Mouse (Mus musculus) right cerebral cortex, adult 2 months (tissue): Measurements from ENCODE around the gene Lsamp.
A peak's percentile ranks its signal among the peaks of the same experiment; 100 is the strongest.
"Not testable (repeated sequence)": the region's sequence is repeated elsewhere in the genome, so short reads cannot be mapped to it uniquely, and the experiment has no call there.

Source experiments
- DNase-seq, 2 experiments: peaks; one replicate each; pipeline ENCODE4 v3.0.0; 2021 to 2022; ENCODE audit warnings: low spot score in 2 of 2

Lsamp gene

DNA sequence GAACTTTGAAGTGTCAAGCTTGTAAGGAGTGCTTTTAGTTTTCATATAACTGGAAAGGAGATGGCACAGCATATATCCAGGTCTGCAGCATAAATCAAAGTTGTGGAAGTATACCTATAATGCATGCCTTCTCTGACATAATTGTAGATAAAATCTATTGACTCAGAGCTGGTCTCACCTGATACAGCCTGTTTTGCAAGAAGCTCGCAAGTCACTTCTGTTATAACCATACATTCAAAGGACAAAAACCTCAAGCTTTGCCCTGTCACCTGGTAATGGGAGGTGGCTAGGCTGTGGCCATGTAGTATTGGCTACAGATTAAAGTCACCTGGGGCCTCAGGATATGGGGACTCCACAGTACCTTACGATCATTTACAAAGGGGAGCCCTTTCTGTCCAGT is 507.4 kb downstream of the Lsamp start:
- no peak for DNase-seq

DNA sequence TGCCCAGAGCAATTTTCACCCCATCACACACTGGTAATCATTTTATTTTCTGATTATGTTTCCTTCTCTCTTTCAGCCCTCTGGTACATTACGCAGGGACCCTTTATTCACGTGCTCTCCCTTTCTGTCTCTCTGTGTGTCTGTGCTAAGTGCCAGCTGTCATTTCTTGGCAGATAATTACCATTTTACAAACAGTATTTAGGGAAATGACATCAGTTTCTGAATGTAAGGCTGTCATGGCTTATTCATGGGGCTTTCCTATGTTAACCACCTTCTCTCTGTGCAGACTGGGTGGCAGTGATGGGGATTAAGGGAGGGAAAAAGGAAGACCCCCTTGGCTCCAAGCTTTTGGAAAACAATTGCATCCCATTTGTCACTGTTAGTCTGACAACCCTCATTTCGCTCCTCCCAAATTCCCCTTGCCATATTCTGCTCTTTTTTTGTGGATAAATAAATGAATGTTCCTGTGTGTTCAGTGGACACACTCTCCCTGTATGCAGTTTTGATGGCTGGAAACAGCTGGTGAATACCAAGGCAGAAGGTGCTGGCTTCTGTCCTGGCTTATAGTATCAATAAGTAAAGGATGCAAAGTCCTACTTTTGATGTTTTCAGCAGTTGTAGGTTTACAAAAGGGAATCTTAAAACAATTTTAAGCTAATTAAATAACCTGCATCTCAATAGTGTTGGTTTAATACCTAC is 520.2 kb downstream of the Lsamp start:
- no peak for DNase-seq

DNA sequence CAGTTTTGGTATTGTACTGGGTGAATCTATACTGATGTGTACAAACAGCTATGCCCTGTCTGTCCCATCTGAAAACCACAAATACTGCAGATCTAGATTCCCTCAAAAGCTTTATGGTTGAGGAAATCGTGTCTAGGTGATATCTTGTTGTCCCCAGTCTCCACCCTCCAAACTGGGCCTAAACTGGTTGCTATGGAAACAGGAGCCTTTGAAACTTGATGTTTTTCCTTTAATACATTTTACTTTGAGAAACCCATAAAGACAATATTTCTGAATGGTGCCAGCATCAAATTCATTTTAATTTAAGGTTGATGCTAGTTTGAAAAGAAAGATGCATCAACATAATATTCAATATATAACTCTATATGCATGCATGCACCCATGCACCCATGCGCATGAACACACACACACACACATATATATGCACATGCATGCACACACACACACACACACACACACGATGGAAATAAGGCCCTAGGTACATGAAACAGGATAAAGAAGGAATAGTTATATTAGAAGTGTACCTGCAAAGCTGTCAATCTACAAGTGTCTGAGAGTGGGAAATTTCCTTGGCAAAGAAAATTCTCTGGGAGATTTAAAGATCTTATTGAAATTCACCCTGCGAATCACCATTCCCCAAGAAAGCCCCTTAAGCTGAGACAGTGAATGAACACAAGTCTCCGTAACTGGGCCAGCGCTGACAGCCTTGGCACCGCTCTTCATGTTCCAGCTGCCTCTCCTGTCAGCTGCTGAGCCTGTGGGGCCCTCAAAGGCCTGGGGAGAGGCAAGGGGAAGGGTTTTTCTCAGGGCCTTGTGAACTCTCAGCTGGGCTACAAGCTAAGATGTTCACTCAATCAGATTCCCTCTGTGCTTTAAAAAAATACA is 525.2 kb downstream of the Lsamp start:
- DNase-seq, result peak; percentile 12 to 41

DNA sequence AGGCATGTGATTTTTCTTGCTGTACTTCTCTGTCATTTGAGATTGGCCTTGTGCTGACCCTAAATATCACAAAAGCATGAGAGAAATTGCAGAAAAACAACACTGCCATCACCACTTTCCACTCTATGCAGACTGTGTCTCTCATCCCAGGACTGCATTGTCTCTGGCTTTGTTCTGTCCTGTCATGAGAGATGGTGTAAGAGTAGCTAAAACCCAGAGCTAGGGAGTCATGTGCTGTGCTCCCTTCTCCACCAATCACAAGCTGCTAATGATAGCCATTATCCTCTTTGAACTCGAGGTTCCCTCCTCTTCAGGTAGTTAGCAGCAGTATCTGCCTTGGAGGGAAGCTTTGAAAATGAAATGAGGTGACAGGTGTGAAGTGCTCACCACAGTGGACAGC is 552.6 kb downstream of the Lsamp start:
- DNase-seq, result no peak

DNA sequence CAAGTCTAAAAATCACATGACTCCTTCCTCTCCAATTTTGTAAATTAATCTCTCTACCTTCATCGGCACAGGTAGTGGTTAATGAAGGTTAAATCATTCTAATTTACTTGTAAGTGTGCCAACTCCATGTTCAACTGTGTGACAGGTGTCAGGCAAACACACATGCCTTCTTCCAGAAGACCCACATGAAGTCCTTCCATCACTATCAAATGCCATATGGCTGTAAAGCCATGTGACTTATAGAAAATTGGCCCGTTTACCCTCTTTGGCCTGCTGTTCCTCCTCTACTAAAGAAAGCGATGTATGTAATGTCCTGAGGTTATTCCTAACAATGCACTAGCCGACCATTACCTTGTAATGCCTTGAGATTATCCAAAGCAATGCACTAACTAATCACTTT is 565.5 kb downstream of the Lsamp start:
- DNase-seq, result no peak

DNA sequence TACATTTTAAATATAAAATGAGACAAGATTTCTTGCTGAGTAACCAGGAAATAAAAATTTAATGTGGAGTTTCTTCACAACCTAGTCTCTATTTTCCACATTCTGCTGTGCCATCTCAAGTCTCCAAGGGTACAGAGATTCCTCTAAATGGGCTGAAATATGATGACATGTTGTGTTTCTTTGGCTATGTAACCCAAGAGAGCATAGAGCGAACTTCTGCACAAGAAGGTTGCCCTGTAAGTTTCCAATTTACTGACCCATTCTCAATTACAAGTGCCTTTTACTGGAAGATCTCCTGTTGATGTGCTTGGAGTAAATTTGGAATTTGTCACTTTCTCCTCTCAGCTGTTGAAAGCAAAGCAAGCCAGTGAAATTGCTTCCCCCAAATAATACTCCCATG is 571.4 kb downstream of the Lsamp start:
- no peak for DNase-seq

DNA sequence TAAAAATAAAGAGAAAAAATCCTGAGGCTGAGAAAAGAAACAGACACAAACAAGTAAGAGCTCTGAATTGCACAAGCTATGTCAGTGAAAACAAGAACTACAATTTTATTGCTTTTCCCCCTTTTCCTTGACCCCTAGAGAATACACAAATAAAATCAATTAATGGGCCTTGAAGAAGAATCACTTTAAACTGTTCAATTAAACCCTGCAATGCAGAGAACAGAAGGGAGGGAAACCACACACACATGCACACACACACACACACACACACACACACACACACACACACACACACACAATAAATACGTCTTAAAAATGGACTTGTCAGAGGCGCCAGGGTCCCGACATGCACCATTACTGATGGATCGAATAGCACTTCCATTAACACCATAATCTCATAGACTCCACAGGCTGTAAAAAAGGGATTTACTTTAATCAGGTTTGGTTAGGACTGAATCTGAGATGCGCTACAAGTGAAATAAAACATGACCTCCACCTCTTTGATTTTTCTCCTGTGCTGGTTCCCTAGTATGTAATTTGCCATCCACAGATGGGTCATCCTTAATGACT is 573.6 kb downstream of the Lsamp start:
- no peak for DNase-seq

DNA sequence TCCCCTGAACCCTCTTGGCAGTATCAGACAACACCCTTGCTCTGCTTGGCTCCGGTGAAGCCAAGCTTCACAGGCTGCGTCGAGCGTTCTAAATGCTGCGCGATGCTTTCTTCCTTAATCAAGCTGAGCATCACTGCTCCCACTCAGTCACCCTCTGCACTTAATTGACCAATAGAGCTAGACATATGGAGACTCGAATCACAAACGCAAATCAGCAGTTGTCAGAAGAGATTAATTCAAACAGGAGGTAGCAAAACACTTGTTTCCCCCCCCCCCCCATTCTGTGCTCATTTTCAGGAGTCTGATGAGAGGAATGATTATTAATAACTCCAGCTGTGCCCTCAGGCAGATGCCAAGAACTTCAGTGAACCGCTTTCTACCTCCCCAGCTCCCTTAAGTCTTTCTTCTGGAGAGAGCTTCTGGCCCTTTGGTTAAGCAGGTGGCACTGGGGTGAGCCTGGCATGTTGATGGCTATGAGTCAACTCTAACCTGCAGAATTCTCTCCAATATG is 583.3 kb downstream of the Lsamp start:
- DNase-seq, result no peak

DNA sequence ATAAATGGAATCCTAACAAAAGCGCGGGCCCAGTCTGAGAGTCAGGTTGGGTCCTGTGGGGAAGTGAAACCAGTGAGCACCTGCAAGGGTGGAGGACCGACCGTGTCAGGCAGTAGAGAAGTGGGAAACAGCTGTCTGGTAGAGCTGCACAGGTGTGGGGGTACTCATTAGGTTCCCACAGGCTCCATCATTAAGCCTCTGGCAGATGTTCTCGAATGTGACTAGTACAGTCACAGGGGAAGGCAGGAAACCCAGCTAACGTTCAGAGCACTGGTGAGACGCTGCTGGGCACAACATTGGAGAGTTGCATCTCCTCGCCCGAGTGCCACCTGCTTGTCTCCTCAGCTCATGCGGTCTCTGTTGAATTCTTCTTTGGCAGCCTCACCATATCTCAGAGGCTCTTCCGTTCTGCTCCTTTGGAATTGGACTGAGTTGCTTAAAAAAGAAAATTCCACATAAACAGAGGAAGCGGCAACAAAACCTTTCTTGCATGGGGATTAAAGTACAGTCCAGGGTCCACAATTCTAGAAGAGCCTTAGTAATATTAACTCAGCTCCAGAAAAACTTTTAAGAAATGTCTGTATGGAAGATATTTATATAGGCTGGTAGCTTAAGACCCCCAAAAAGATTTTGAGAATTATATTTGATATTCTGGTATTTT is 588.1 kb downstream of the Lsamp start:
- no peak for DNase-seq

DNA sequence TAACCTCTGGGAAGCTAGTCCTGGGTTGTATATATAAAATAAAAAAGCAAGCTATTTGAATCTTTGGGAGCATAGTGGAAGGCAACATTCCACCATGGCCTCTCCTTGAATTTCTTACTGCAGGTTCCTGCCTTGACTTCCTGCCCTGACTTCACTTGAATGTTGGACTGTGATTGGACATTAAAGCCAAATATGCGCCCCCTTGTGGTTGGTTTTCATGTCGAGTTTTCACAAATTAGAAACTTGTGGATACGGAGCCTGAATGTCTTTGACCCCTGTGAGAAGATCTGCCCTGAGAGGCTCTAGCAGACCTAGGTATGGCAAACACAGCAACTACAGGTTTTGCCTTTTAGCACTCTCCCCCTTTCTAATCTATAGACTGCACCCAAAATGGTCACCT is 597.9 kb downstream of the Lsamp start:
- DNase-seq, result no peak

DNA sequence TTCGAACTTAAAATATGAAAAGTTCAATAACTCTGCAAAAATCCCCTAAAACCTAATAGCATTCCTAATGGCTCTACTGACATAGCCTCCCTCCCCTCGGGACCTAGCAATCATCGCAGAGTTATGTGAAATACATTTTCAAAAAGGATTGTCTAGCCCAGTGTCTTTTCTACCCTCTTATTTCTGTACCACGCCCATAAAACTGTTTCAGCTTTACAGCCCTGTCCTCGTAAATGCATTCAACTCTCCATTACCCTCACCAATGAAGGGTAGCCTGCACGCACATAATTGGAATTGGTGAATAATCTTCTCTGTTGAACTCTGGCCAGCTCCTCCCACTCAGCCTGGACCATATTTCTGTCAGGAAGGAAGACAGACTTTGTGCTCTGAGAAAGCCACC is 609.0 kb downstream of the Lsamp start:
- DNase-seq, result no peak

DNA sequence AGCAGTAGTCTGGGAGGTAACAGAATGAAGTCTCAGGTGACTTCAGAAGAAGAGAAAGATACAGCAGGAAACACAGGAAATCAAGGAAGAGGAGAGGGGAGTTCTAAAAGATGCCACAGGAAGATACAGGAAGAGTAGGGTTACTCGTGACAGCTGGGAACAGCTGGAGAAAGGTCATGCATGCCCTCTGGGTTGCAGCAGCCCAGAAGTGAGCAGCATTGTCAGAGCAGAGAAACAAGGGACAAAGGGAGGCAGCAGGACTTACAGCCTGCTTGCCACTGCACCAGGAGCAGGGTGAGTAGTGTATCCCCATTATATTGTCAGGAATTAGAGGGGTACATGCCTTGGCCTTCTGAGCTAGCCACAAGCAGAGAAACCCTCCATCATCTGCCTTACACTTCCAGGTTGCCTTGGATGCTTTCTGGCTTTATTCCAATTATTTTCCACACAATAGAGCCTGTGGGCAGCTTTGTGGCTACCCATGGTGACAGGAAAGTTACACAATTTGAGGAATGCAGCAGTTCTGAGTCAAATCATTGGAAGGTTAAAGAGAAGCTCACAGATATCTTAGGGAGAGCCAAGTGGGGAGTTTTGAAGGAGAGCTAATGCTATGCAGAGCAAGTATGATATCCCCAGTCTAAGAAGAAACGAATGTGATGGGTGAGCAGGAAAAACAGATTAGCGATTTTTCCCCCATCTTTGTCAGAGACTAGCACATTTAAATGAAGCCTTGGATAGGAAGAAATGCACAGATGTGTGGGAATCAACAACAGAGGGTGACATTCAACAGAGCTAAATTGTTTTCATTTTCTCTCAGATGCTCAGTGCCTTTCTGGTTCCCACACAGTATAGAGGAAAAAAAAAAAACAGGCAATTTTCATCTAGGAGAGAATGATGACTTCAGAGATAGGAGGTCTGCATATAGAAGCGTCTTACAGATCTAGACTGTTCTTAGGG is 617.5 kb downstream of the Lsamp start:
- DNase-seq, result peak in 1 of 2 experiments; percentile 8

DNA sequence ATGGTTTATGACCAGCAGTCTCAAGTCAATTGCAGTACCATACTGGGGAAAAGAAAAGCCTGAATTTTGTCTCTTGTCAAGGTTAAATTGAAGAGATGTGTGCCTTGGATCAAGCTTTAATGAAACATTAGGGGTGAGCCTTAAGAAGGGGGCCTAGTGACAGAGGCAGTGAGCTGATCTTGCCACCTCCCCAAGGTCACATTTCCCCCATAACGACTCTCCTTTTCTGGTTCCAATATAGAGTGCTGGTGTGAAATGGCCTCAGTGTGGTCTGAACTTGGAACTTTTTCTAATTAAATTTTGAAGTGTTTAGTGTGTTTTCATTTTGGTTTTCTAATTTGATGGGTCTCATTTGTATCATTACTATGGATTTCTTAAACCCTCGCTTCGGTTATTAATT is 623.3 kb downstream of the Lsamp start:
- DNase-seq, result no peak

DNA sequence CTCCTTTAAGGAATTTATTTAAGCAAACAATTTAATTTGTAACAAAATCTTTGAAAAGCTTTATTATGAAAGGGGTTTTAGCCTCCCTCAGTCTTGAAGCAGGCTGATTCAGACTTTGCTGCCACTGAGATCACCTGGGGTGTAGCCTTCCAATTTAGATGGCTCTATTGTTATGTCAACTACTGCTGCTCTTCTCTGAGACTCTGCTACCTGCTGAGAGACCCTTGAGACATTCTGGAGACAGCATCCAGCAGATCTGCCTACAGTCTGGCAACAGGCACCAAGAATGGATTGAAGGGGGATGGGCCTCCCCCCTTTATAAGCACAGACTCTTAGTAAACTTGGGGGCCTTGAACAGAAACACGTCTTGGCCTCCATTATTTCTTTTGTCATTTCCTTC is 632.5 kb downstream of the Lsamp start:
- DNase-seq, result not testable (repeated sequence)

DNA sequence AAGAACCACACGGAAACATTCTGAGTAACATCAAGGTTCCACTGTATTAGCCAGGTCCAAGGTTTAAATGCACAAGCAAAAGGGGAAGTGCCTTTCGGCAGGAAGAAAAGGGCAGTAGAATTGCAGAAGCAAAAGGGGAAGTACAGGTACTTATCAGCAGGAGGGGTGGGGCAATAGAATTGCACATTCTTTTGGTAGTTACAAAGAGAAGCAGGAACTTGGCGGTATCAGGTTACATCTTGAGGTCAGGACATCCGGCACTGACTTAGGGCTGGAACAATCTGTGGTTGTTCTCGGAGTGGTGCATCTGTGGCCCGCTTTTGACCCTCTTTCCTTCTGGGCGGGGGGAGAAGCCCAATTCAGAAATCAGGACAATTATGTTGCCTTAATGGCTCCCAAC is 636.9 kb downstream of the Lsamp start:
- not testable (repeated sequence) for DNase-seq

DNA sequence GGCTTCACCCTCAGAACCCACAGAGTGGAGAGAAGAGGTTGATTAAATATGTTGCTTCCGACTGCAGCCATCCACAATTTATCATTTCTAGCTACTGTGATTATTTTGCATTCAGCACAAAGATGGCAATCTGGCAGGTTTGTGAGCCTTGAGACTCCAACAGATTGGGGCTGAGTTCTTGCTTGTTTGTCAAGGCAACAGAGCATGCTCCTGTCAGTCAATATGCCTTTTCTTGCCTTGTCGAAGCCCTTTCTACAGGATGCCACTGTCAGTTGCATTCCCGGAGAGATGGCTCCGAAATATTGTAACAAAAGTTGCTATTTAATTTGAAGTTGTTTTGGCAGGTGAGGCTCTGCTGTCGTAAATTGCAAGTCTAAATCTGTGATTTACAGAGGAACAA is 643.0 kb downstream of the Lsamp start:
- no peak for DNase-seq

DNA sequence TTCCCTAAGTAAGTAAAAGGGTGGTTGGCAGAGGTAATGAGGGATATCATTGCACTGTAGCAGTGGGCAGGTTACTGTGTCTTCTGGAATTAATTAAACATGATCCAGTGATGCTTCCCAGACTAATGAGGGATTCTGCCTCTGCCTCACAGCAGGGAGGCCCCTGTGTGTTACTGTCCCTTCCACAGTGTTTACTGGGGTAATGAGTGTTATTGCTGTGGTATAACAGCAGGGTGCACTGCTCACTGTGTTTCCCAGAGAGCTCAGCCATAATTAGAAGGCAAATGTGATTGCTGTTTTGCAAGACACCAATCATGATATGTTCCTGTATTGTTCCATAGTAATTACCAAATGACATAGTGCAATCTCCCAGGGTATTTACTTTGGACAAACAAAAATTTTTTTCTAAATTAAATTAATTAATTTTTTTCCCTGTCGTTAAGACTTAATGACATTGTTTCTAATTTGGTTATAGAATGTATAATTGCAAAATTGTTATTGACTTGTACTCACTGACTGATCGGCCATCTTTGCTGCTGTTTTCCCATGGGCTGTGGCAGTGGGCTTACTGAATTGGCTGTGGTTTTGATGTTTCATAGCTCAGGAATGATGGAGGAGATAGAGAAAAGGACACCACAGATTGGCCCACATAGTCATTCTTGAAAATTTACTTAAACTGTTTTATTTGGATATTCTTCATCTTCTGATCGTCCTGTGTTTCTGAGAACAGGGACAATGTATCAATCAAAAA is 655.6 kb downstream of the Lsamp start:
- DNase-seq, result no peak

DNA sequence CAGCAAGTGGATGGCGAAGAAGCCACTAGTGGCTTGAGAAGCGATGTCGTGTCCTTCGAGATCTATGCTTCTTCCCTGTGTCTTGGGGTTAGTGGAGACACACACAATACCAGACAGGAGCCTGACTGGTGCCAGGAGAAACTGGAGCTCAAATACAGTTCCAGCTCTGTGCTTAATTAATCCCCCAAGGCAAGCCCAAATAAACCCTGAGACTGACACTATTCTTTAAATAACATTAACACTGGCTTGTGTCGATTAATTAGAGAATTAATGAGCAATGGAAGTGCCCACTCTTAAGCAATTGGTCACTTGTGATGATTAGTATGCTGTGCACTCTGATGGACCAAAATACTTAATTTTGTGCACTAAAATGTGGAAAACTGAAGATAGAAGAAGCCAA is 668.6 kb downstream of the Lsamp start:
- no peak for DNase-seq

DNA sequence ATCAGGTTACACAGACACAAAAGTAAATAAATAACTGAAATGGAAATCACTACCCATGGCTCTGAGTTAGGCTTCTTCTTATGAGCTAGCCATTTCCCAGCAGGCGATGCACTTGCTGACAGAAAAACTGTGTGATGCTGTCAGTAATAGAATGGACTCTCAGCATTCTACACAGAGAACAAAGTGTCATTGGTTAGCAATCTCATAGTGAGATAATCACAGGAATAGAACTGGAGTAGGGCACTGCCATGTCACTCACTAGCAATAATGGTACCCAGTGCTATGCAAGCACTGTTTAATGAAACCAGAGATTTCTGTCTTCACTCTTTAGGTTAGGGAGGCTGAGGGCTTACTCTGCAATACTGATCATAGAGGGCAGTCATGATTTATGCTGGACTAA is 669.3 kb downstream of the Lsamp start:
- no peak for DNase-seq

DNA sequence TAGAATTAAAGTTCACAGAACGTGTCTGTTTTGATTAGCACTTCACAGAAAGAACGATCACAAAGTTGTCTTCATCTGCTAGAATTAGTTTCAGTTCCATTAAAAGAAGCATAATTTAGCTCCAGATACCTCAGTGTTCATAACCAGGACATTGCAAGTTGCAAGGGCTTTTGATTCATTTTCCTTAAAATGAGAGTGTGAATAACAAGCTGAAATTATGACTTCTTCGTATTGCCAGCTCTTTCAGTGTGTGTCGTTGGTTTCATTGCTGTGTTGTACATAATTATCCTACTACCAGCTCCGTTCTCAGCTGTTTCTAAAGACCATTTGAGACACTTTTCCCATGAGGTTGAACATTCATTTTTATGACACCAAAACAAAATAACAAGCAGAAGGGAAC is 672.2 kb downstream of the Lsamp start:
- no peak for DNase-seq
